Mouse (Mus musculus): ENCODE data around the gene Dync1i2.

DNA sequence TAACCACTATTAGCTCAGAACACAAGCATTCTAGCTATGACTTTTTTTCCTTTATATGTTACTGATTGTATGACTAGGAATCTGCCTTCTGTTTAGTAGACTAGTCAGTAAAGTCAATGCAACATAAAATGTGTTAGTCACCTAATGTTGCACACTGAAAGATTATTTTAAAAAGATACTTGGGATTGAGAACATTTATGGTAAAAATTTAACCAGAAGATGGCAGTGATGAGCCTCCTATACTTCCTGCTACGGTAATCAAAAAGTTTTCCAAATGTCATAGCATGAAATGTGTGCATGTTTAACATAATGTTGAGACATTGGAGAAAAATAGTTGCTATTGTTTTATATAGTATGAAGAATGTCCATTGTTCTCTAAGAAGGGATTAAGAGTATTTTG is 15.9 kb downstream of the Dync1i2 start:
- TF ChIP-seq CTCF (IDR thresholded peaks at IDR 0.05; ENCODE audit: borderline replicate concordance, insufficient read depth, low read length): no peak
- TF ChIP-seq POLR2A (IDR thresholded peaks at IDR 0.05; ENCODE audit: low read depth, low read length): no peak
